Mouse (Mus musculus) liver, embryonic 14.5 days (tissue): ENCODE measurements around the gene Ap2s1.
"Not testable (repeated sequence)": the region's sequence is repeated elsewhere in the genome, so short reads cannot be mapped to it uniquely, and the experiment has no call there.

Source experiments
- CTCF ChIP-seq: IDR thresholded peaks from 2 replicates; pipeline ENCODE4 v1.5.1; 2016; ENCODE audit warnings: antibody characterized with exemption, low read depth, control low read depth
- EP300 ChIP-seq: IDR thresholded peaks from 2 replicates; pipeline ENCODE4 v1.6.1; 2016; ENCODE audit warnings: antibody characterized with exemption, low read depth

DNA sequence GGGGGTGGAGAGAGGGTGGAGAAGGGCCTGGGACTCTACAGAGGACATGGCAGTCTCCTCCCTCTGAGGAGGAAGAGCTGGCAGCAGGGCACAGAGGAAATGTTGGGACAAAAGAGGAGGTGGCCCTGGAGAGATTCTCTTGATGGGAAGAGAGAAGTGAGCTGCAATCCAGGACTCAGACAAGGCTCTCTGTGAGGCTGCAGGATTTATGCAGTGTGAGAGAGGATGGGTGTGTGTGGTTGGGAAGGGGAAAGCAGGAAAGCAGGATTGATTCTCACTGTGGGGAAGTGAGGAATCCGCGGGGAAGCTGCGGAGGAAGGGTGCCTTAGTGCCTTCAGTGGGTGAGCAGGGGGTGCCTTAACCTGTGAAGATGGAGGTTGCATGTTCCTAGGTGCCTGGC lies 15.7 kb upstream of the Ap2s1 start:
- TF ChIP-seq CTCF, EP300: not testable (repeated sequence)
